Mouse (Mus musculus): ENCODE measurements at regions not wholly inside any gene's neighbourhood (a gene's known extent, or its start where the extent isn't known, plus 50 kb on each side); places are given as distances from the start of the nearest gene placed in this dataset.
A peak's percentile ranks its signal among the peaks of the same experiment; 100 is the strongest.

GRCm38 (mm10) chr16:19834128-19834527, 74.1 kb downstream of the B3gnt5 start:
- no peak for DNase-seq (ENCODE audit: extremely low spot score in 1 of 2, low spot score in 2 of 2)
- intact Hi-C loops (cut with DNase I), result no loop called here

- intact Hi-C loops (cut with DNase I), result no loop called here
- no peak for DNase-seq (ENCODE audit: extremely low spot score in 1 of 2, low spot score in 2 of 2)
These were observed 74.7 kb downstream of the B3gnt5 start for GRCm38 (mm10) chr16:19834750-19835149.

GRCm38 (mm10) chr16:19839831-19840230, 79.8 kb downstream of the B3gnt5 start:
- intact Hi-C loops (cut with DNase I), result loop anchor here (10.0 kb wide), 1 partner anchor 115 kb away; no protein-coding TSS in a partner anchor
- no peak for DNase-seq (ENCODE audit: extremely low spot score in 1 of 2, low spot score in 2 of 2)

GRCm38 (mm10) chr16:19842346-19843025, 82.5 kb downstream of the B3gnt5 start:
- intact Hi-C loops (cut with DNase I), result loop anchor here (10.0 kb wide), 1 partner anchor 118 kb away; no protein-coding TSS in a partner anchor
- no peak for DNase-seq (ENCODE audit: extremely low spot score in 1 of 2, low spot score in 2 of 2)

- intact Hi-C loops (cut with DNase I), result loop anchor here (10.0 kb wide), 1 partner anchor 119 kb away; no protein-coding TSS in a partner anchor
- no peak for DNase-seq (ENCODE audit: extremely low spot score in 1 of 2, low spot score in 2 of 2)
These were observed 83.7 kb downstream of the B3gnt5 start for GRCm38 (mm10) chr16:19843738-19844137.

- DNase-seq (ENCODE audit: extremely low spot score in 1 of 2, low spot score in 2 of 2), result no peak
- intact Hi-C loops (cut with DNase I), result loop anchor here (10.0 kb wide), 1 partner anchor 124 kb away; no protein-coding TSS in a partner anchor
These were observed 88.4 kb downstream of the B3gnt5 start for GRCm38 (mm10) chr16:19848395-19848794.

GRCm38 (mm10) chr16:19865306-19865705, 105.3 kb downstream of the B3gnt5 start:
- no peak for DNase-seq (ENCODE audit: extremely low spot score in 1 of 2, low spot score in 2 of 2)
- intact Hi-C loops (cut with DNase I), result no loop called here

GRCm38 (mm10) chr16:19865931-19866330, 105.9 kb downstream of the B3gnt5 start:
- intact Hi-C loops (cut with DNase I), result no loop called here
- no peak for DNase-seq (ENCODE audit: extremely low spot score in 1 of 2, low spot score in 2 of 2)

GRCm38 (mm10) chr16:19869425-19869824, 109.4 kb downstream of the B3gnt5 start:
- intact Hi-C loops (cut with DNase I), result no loop called here
- DNase-seq (ENCODE audit: extremely low spot score in 1 of 2, low spot score in 2 of 2), result no peak

- DNase-seq (ENCODE audit: extremely low spot score in 1 of 2, low spot score in 2 of 2), result no peak
- intact Hi-C loops (cut with DNase I), result no loop called here
These were observed 105.8 kb downstream of the Klhl6 start for GRCm38 (mm10) chr16:19876861-19877554.

- intact Hi-C loops (cut with DNase I), result no loop called here
These were observed 99.9 kb downstream of the Klhl6 start for GRCm38 (mm10) chr16:19882961-19883360.

GRCm38 (mm10) chr16:19883776-19884513, 98.9 kb downstream of the Klhl6 start:
- intact Hi-C loops (cut with DNase I), result no loop called here
- peak in 1 of 2 experiments; percentile 3 for DNase-seq (ENCODE audit: extremely low spot score in 1 of 2, low spot score in 2 of 2)

More at GRCm38 (mm10) chr16:19882961-19883360, 99.9 kb downstream of the Klhl6 start:
- DNase-seq (ENCODE audit: extremely low spot score in 1 of 2, low spot score in 2 of 2), result no peak

GRCm38 (mm10) chr16:19884535-19884934, 98.3 kb downstream of the Klhl6 start:
- intact Hi-C loops (cut with DNase I), result no loop called here
- DNase-seq (ENCODE audit: extremely low spot score in 1 of 2, low spot score in 2 of 2), result no peak

- DNase-seq (ENCODE audit: extremely low spot score in 1 of 2, low spot score in 2 of 2), result no peak
- intact Hi-C loops (cut with DNase I), result no loop called here
These were observed 96.2 kb downstream of the Klhl6 start for GRCm38 (mm10) chr16:19886596-19886995.

GRCm38 (mm10) chr16:19889576-19889975, 93.3 kb downstream of the Klhl6 start:
- intact Hi-C loops (cut with DNase I), result no loop called here
- DNase-seq (ENCODE audit: extremely low spot score in 1 of 2, low spot score in 2 of 2), result no peak

- intact Hi-C loops (cut with DNase I), result no loop called here
- no peak for DNase-seq (ENCODE audit: extremely low spot score in 1 of 2, low spot score in 2 of 2)
These were observed 91.4 kb downstream of the Klhl6 start for GRCm38 (mm10) chr16:19891441-19891840.

GRCm38 (mm10) chr16:19894435-19894994, 88.3 kb downstream of the Klhl6 start:
- no peak for DNase-seq (ENCODE audit: extremely low spot score in 1 of 2, low spot score in 2 of 2)
- intact Hi-C loops (cut with DNase I), result no loop called here
